ENCODE assay signal across 17 mouse cellular contexts in genomic region chr10:77209261-77209660, GRCm38 (mm10). TPM values are rescaled to one million over a fixed set of nuclear protein-coding genes. Genes with fewer than 3 reads are reported as not detected.
DNase-seq lines count a peak whose midpoint lies in the region; TF ChIP-seq lines count a peak whose summit lies in the region.
"Had no signal": no experiment of that assay in that cellular context is flagged by ENCODE, and none has a peak within 500 bp of the region (broad histone marks: within the 10 kb centered on the region; RNA-seq: fewer than 3 reads in every experiment).

No protein-coding gene starts in this region.

- H3K27me3 ChIP-seq in kidney, adult 2 months (replicated peaks; ENCODE audit: control insufficient read depth, insufficient read depth, low read length): no peaks in the 10 kb centered on the region
- H3K27me3 ChIP-seq: hindbrain, embryonic 12.5 days; megakaryocyte, embryonic 14.5 days; neural tube, embryonic 15.5 days had no signal

- no peak overlapping the region for H3K27ac ChIP-seq in kidney, adult 2 months (ENCODE audit: insufficient read depth, low read depth, low read length)
- H3K27ac ChIP-seq: hindbrain, embryonic 12.5 days; neural tube, embryonic 15.5 days had no signal

- WGBS in kidney, adult 2 months: 56% methylated on average over 5 of the region's 5 CpGs

- H3K4me3 ChIP-seq in kidney, adult 2 months (ENCODE audit: insufficient read depth, low read depth, low read length): no peak overlapping the region
- H3K4me3 ChIP-seq: erythroblast, embryonic 14.5 days; hindbrain, embryonic 12.5 days; neural tube, embryonic 15.5 days had no signal

- peaks cover 28% of the 10 kb centered on the region for H3K4me1 ChIP-seq in kidney, adult 2 months (ENCODE audit: control insufficient read depth, insufficient read depth, low read length)

- no peak for TF ChIP-seq POLR2A in kidney, adult 2 months (IDR thresholded peaks at IDR 0.05; ENCODE audit: low read depth, low read length)

- no peaks in the 10 kb centered on the region for H3K36me3 ChIP-seq in kidney, adult 2 months (ENCODE audit: control insufficient read depth, insufficient read depth, low read length)
- H3K36me3 ChIP-seq: hindbrain, embryonic 12.5 days; neural tube, embryonic 15.5 days had no signal

- DNase-seq in gastrocnemius, postnatal 25 days: peak; percentile 33
- DNase-seq in gastrocnemius, adult 8-10 months (ENCODE audit: low spot score in 2 of 2): no peak
- DNase-seq in kidney, adult 2 months: peak; percentile 63
- no peak for DNase-seq in kidney, postnatal 4 days
- peak; percentile 35 for DNase-seq in NIH3T3 (ENCODE audit: low read depth)
- peak; percentile 64 to 76 for DNase-seq in kidney, postnatal 25 days
- no peak for DNase-seq in cerebellum, postnatal 10 days
- DNase-seq: cerebellum, adult 8-10 months; left cerebral cortex, postnatal 4 days; lung, embryonic 14.5 days; retina, postnatal 1 day; spleen, adult 18-20 months had no signal

- TF ChIP-seq CTCF in kidney, adult 2 months (conservative IDR thresholded peaks at IDR 0.05; ENCODE audit: insufficient read depth, insufficient read length, low read depth, low read length): no peak

RNA-seq across cellular contexts. Expression of gene Col18a1, which starts 42.9 kb away (rescaled TPM):
- 10 to 100 TPM in 1 of 2 experiments, 1 to 10 TPM in 1; 9.0 to 12.9 TPM for total RNA-seq in gastrocnemius, postnatal 25 days (2021)
- 1 to 10 TPM; 2.2 to 5.9 (median 3.7) TPM for total RNA-seq in gastrocnemius, adult 8-10 months (2022)
- polyA plus RNA-seq in kidney, adult 2 months (2012; rRNA removed): 114 and 138 TPM in 2 replicates
- total RNA-seq: monocyte, adult 5-6 weeks had no signal

RNA-seq across cellular contexts. Expression of gene Pofut2, which starts 49.8 kb away (rescaled TPM):
- 10 to 100 TPM; 24.2 TPM for total RNA-seq in gastrocnemius, postnatal 25 days (2021)
- 10 to 100 TPM; 22.7 to 29.5 (median 23.8) TPM for total RNA-seq in gastrocnemius, adult 8-10 months (2022)
- 45.9 and 50.6 TPM in 2 replicates for polyA plus RNA-seq in kidney, adult 2 months (2012; rRNA removed)

Comparison
In these comparisons a context has a peak if more than half of its experiments do, and no peak if none do; other contexts are left out.
1. DNase-seq: peak in gastrocnemius, postnatal 25 days (single experiment), kidney, adult 2 months (single experiment), NIH3T3 (single experiment) and kidney, postnatal 25 days (2 of 2); none in gastrocnemius, adult 8-10 months (0 of 2), kidney, postnatal 4 days (0 of 2) and cerebellum, postnatal 10 days (0 of 2).